Mouse (Mus musculus): ENCODE results near the gene Ago4.

Ago4 gene

GRCm38 (mm10) chr4:126540487-126541071, 7.3 kb upstream of the Ago4 start:
- TF ChIP-seq GATA4 (IDR thresholded peaks at IDR 0.05; ENCODE audit: insufficient replicate concordance, low read length): no peak

GRCm38 (mm10) chr4:126536865-126537264, 3.6 kb upstream of the Ago4 start:
- TF ChIP-seq GATA4 (IDR thresholded peaks at IDR 0.05; ENCODE audit: insufficient replicate concordance, low read length): no peak

- TF ChIP-seq GATA4 (IDR thresholded peaks at IDR 0.05; ENCODE audit: insufficient replicate concordance, low read length): no peak
Measured at GRCm38 (mm10) chr4:126533729-126534070, 428 bp upstream of the Ago4 start.

GRCm38 (mm10) chr4:126532292-126532691, 980 bp downstream of the Ago4 start:
- TF ChIP-seq GATA4 (IDR thresholded peaks at IDR 0.05; ENCODE audit: insufficient replicate concordance, low read length): no peak

- no peak for TF ChIP-seq GATA4 (IDR thresholded peaks at IDR 0.05; ENCODE audit: insufficient replicate concordance, low read length)
Measured at GRCm38 (mm10) chr4:126526828-126527227, 6.4 kb downstream of the Ago4 start.

- TF ChIP-seq GATA4 (IDR thresholded peaks at IDR 0.05; ENCODE audit: insufficient replicate concordance, low read length): no peak
Measured at GRCm38 (mm10) chr4:126526164-126526563, 7.1 kb downstream of the Ago4 start.

- TF ChIP-seq GATA4 (IDR thresholded peaks at IDR 0.05; ENCODE audit: insufficient replicate concordance, low read length): no peak
Measured at GRCm38 (mm10) chr4:126512308-126513066, 20.8 kb downstream of the Ago4 start.

- TF ChIP-seq GATA4 (IDR thresholded peaks at IDR 0.05; ENCODE audit: insufficient replicate concordance, low read length): no peak
Measured at GRCm38 (mm10) chr4:126511013-126511412, 22.3 kb downstream of the Ago4 start.

- TF ChIP-seq GATA4 (IDR thresholded peaks at IDR 0.05; ENCODE audit: insufficient replicate concordance, low read length): no peak
Measured at GRCm38 (mm10) chr4:126509072-126509471, 24.2 kb downstream of the Ago4 start.

GRCm38 (mm10) chr4:126508110-126508899, 25.0 kb downstream of the Ago4 start:
- TF ChIP-seq GATA4 (IDR thresholded peaks at IDR 0.05; ENCODE audit: insufficient replicate concordance, low read length): no peak

- TF ChIP-seq GATA4 (IDR thresholded peaks at IDR 0.05; ENCODE audit: insufficient replicate concordance, low read length): no peak
Measured at GRCm38 (mm10) chr4:126502977-126503309, 30.3 kb downstream of the Ago4 start.

- TF ChIP-seq GATA4 (IDR thresholded peaks at IDR 0.05; ENCODE audit: insufficient replicate concordance, low read length): no peak
Measured at GRCm38 (mm10) chr4:126502141-126502976, 30.9 kb downstream of the Ago4 start.

- no peak for TF ChIP-seq GATA4 (IDR thresholded peaks at IDR 0.05; ENCODE audit: insufficient replicate concordance, low read length)
Measured at GRCm38 (mm10) chr4:126498601-126499000, 34.7 kb downstream of the Ago4 start.

- no peak for TF ChIP-seq GATA4 (IDR thresholded peaks at IDR 0.05; ENCODE audit: insufficient replicate concordance, low read length)
Measured at GRCm38 (mm10) chr4:126496963-126497362, 36.3 kb downstream of the Ago4 start.

All from liver, adult (tissue).